Mouse (Mus musculus) neural tube, embryonic 14.5 days (tissue): Measurements from ENCODE around the gene Fam89b. TPM values are rescaled to one million over a fixed set of nuclear protein-coding genes. Genes with fewer than 3 reads are reported as not detected.

Experiments
- ATAC-seq: fragments of 200-750 bp; cut with Nextera tagmentation; 2 replicates; pipeline ENCODE4 v1.8.0; 2017; ENCODE audit warnings: low read depth, mild to moderate bottlenecking, moderate TSS enrichment, moderate library complexity
- H3K27ac ChIP-seq: fragments of 300-500 bp; sonication (generic); 2 replicates; pipeline ENCODE4 v1.5.1; 2014; ENCODE audit warnings: low read depth, mild to moderate bottlenecking, control low read depth, low read length, moderate library complexity, mixed read lengths
- H3K27me3 ChIP-seq: fragments of 300-500 bp; sonication (generic); 2 replicates; pipeline ENCODE4 v1.6.1; 2014; ENCODE audit warnings: low read length; ENCODE audit not compliant: control insufficient read depth, insufficient read depth
- H3K36me3 ChIP-seq: fragments of 300-500 bp; sonication (generic); 2 replicates; pipeline ENCODE4 v1.6.1; 2014; ENCODE audit warnings: low read length, mixed read lengths; ENCODE audit not compliant: control insufficient read depth, insufficient read depth
- H3K4me1 ChIP-seq: fragments of 300-500 bp; sonication (generic); 2 replicates; pipeline ENCODE4 v1.6.1; 2014; ENCODE audit warnings: low read length; ENCODE audit not compliant: control insufficient read depth, insufficient read depth
- H3K4me2 ChIP-seq: fragments of 300-500 bp; sonication (generic); 2 replicates; pipeline ENCODE4 v1.6.1; 2014; ENCODE audit warnings: mild to moderate bottlenecking, low read depth, low read length, control low read depth
- H3K4me3 ChIP-seq: fragments of 300-500 bp; sonication (generic); 2 replicates; pipeline ENCODE4 v1.5.1; 2014; ENCODE audit warnings: low read depth, low read length, control low read depth, mixed read lengths
- H3K9ac ChIP-seq: fragments of 300-500 bp; sonication (generic); replicated peaks from 2 replicates; pipeline ENCODE4 v1.6.1; 2014; ENCODE audit warnings: low read depth, mild to moderate bottlenecking, control low read depth, low read length, mixed read lengths
- H3K9me3 ChIP-seq: fragments of 300-500 bp; sonication (generic); 2 replicates; pipeline ENCODE4 v1.6.1; 2016; ENCODE audit warnings: low read length; ENCODE audit not compliant: control insufficient read depth
- WGBS: fragments of 180-500 bp; shearing (Covaris S2); extraction: QIAGEN DNeasy Blood & Tissue Kit; methylation state at CpG from one replicate; pipeline ENCODE4 v1.1.7; 2014; 5-methylcytosine and 5-hydroxymethylcytosine counted together
- microRNA-seq: library from miRNA; unstranded; fragments of <30 nt; microRNA quantifications from one replicate; pipeline ENCODE4, GENCODE M21; 2016
- polyA plus RNA-seq: library from polyadenylated mRNA; unstranded; fragments of >200 nt; fragmentation: Nextera tagmentation; extraction: Ambion mirVana; gene quantifications from 2 replicates; pipeline ENCODE4 v1.2.1, GENCODE M21; 2014

Fam89b gene
- polyA plus RNA-seq, 1 experiment from 2014 or later = 145 TPM

DNA sequence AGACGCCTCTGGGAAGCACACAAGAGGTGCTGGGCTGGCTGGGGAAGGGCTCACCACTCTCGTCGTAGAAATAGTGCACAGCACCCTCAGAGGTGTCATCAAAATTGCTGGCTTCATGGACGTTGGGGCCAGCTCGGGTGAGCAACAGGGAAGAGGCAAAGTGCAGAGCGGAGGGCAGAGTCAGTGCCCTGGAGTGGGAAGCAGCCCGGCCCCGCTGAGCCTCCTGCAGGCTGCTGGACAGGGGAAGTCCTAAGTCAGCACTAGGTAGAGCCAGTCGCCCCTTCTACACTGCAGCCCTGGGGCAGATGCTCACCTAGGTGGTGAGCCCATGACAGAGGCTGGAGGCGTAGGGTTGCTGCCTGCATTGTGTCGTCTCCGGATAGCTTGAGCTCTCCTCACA lies 45.2 kb downstream of the Fam89b start:
- no peak for ATAC-seq
- H3K4me2 ChIP-seq = no peak overlapping the region
- H3K9ac ChIP-seq = no peak overlapping the region
- no peaks in the 10 kb centered on the region for H3K27me3 ChIP-seq
- H3K9me3 ChIP-seq = no peaks in the 10 kb centered on the region
- peaks cover 8% of the 10 kb centered on the region for H3K4me1 ChIP-seq
- peaks cover 70% of the 10 kb centered on the region for H3K36me3 ChIP-seq
- no peak overlapping the region for H3K27ac ChIP-seq
- no peak overlapping the region for H3K4me3 ChIP-seq
- WGBS = 93% methylated on average over 12 of the region's 12 CpGs

GRCm38 (mm10) chr19:5680432-5680831 lies 49.0 kb downstream of the Fam89b start:
- H3K27ac ChIP-seq = no peak overlapping the region
- 89% methylated on average over 4 of the region's 4 CpGs for WGBS

More at GRCm38 (mm10) chr19:5680432-5680831, 49.0 kb downstream of the Fam89b start:
- Histone ChIP-seq H3K4me3 (no peak overlapping the region), H3K9ac (no peak overlapping the region), H3K4me1 (no peaks in the 10 kb centered on the region), H3K27me3 (no peaks in the 10 kb centered on the region), H3K9me3 (no peaks in the 10 kb centered on the region), H3K4me2 (no peak overlapping the region), H3K36me3 (peaks cover 86% of the 10 kb centered on the region)
- no peak for ATAC-seq

Small RNAs within 50 kb of the gene (microRNA-seq; reads per million reads assigned to microRNA genes)
- 1.1 reads per million for gene Mir6987

Other genes starting within 250 kb of the Fam89b start
- gene Mus81, start 241.3 kb downstream of the Fam89b start, polyA plus RNA-seq = 43.6 and 45.3 TPM in 2 replicates
- 3,473 and 3,739 TPM in 2 replicates for gene Cfl1, start 239.2 kb downstream of the Fam89b start, polyA plus RNA-seq
- gene 1700020D05Rik, start 225.9 kb downstream of the Fam89b start, polyA plus RNA-seq = 0.71 and 0.75 TPM in 2 replicates
- gene Snx32, start 219.1 kb downstream of the Fam89b start, polyA plus RNA-seq = 95.2 and 107 TPM in 2 replicates
- 0.14 TPM in 1 of 2 replicates, not detected in the other for gene Ovol1, start 169.0 kb downstream of the Fam89b start, polyA plus RNA-seq
- 2.6 and 3.7 TPM in 2 replicates for gene Ap5b1, start 161.6 kb downstream of the Fam89b start, polyA plus RNA-seq
- 49.8 and 51.7 TPM in 2 replicates for gene Rnaseh2c, start 127.8 kb downstream of the Fam89b start, polyA plus RNA-seq
- gene Kat5, start 119.4 kb downstream of the Fam89b start, polyA plus RNA-seq = 45.6 and 47.3 TPM in 2 replicates
- 26.9 and 31.0 TPM in 2 replicates for gene Rela, start 92.2 kb downstream of the Fam89b start, polyA plus RNA-seq
- 7.7 and 12.6 TPM in 2 replicates for gene Sipa1, start 65.9 kb downstream of the Fam89b start, polyA plus RNA-seq
- 6.8 and 11.1 TPM in 2 replicates for gene Map3k11, start 40.9 kb downstream of the Fam89b start, polyA plus RNA-seq
- gene Pcnx3, start 40.7 kb downstream of the Fam89b start, polyA plus RNA-seq = 34.4 and 34.5 TPM in 2 replicates
- not detected in 2 replicates for gene Kcnk7, start 25.3 kb downstream of the Fam89b start, polyA plus RNA-seq
- gene Ehbp1l1, start 3.3 kb downstream of the Fam89b start, polyA plus RNA-seq = 7.8 and 8.9 TPM in 2 replicates
- 14.0 and 25.7 TPM in 2 replicates for gene Ltbp3, start 11.3 kb upstream of the Fam89b start, polyA plus RNA-seq
- gene Scyl1, start 41.8 kb upstream of the Fam89b start, polyA plus RNA-seq = 78.5 and 78.6 TPM in 2 replicates
- 9.4 and 12.7 TPM in 2 replicates for gene Frmd8, start 145.6 kb upstream of the Fam89b start, polyA plus RNA-seq
- gene Slc25a45, start 148.2 kb upstream of the Fam89b start, polyA plus RNA-seq = 0.59 and 1.3 TPM in 2 replicates
- gene Tigd3, start 164.5 kb upstream of the Fam89b start, polyA plus RNA-seq = 11.4 and 12.8 TPM in 2 replicates
- gene Dpf2, start 183.4 kb upstream of the Fam89b start, polyA plus RNA-seq = 85.3 and 102 TPM in 2 replicates
- 16.7 and 17.4 TPM in 2 replicates for gene Cdc42ep2, start 195.2 kb upstream of the Fam89b start, polyA plus RNA-seq
- gene Pola2, start 234.5 kb upstream of the Fam89b start, polyA plus RNA-seq = 18.0 and 21.6 TPM in 2 replicates